Mouse (Mus musculus): ENCODE results near the gene Iqcf1.

GRCm38 (mm10) chr9:106457920-106458319 lies 41.8 kb upstream of the Iqcf1 start:
- TF ChIP-seq ZNF384 (IDR thresholded peaks at IDR 0.05; ENCODE audit: low read depth, low read length) (no peak), ZC3H11A (IDR thresholded peaks at IDR 0.05; ENCODE audit: borderline replicate concordance, low read depth, low read length) (no peak)
